Mouse (Mus musculus) embryonic facial prominence, embryonic 15.5 days (tissue): ENCODE measurements at regions not wholly inside any gene's neighbourhood (a gene's known extent, or its start where the extent isn't known, plus 50 kb on each side); places are given as distances from the start of the nearest gene placed in this dataset.

ENCODE experiments used
- ATAC-seq: fragments of 200-750 bp; cut with Nextera tagmentation; 2 replicates; pipeline ENCODE4 v1.8.0; 2017; ENCODE audit warnings: low read depth, moderate TSS enrichment; ENCODE audit not compliant: insufficient number of reproducible peaks, low FRiP score, low TSS enrichment
- H3K27ac ChIP-seq: fragments of 300-500 bp; sonication (generic); replicated peaks from 2 replicates; pipeline ENCODE4 v1.5.1; 2015; ENCODE audit warnings: mild to moderate bottlenecking, inconsistent platforms
- H3K27me3 ChIP-seq: fragments of 300-500 bp; sonication (generic); 2 replicates; pipeline ENCODE4 v1.6.1; 2015; ENCODE audit warnings: inconsistent platforms
- H3K36me3 ChIP-seq: fragments of 300-500 bp; sonication (generic); 2 replicates; pipeline ENCODE4 v1.6.1; 2015; ENCODE audit warnings: mild to moderate bottlenecking, inconsistent platforms
- H3K4me1 ChIP-seq: fragments of 300-500 bp; sonication (generic); 2 replicates; pipeline ENCODE4 v1.6.1; 2015; ENCODE audit warnings: inconsistent platforms
- H3K4me2 ChIP-seq: fragments of 300-500 bp; sonication (generic); replicated peaks from 2 replicates; pipeline ENCODE4 v1.6.1; 2015; ENCODE audit warnings: mild to moderate bottlenecking, inconsistent platforms
- H3K4me3 ChIP-seq: fragments of 300-500 bp; sonication (generic); replicated peaks from 2 replicates; pipeline ENCODE4 v1.5.1; 2015; ENCODE audit warnings: mild to moderate bottlenecking, inconsistent platforms
- H3K9ac ChIP-seq: fragments of 300-500 bp; sonication (generic); 2 replicates; pipeline ENCODE4 v1.6.1; 2015; ENCODE audit warnings: inconsistent platforms
- H3K9me3 ChIP-seq: fragments of 300-500 bp; sonication (generic); replicated peaks from 2 replicates; pipeline ENCODE4 v1.6.1; 2016; ENCODE audit warnings: inconsistent platforms
- WGBS: fragments of 180-500 bp; shearing (Covaris S2); methylation state at CpG from one replicate; pipeline ENCODE4 v1.1.7; 2015; 5-methylcytosine and 5-hydroxymethylcytosine counted together

DNA sequence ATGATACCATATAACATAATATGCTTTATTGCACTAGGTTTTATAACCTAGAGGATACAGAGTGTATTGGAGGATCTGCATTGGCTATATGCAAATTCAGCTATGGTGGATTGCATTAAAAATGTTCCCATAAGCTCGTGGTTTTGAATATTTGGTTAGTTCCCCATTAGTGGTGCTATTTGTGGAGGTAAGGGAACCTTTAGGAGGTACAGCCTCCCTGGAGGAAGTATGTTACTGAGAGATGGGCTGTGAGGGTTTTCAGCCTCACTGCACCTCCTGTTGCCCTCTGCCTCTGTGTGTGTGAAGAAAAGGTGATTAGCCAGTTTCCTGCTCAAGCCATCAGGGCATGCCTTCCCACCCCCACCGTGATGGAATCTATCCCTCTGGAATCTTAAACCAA lies 372.1 kb downstream of the Synb start:
- H3K4me3 ChIP-seq: no peak overlapping the region
- H3K9ac ChIP-seq: no peak overlapping the region
- H3K4me1 ChIP-seq: peaks cover 11% of the 10 kb centered on the region
- WGBS: 35% methylated on average over 2 of the region's 2 CpGs
- no peaks in the 10 kb centered on the region for H3K36me3 ChIP-seq
- ATAC-seq: no peak
- H3K27me3 ChIP-seq: no peaks in the 10 kb centered on the region
- H3K27ac ChIP-seq: no peak overlapping the region
- no peaks in the 10 kb centered on the region for H3K9me3 ChIP-seq
- H3K4me2 ChIP-seq: no peak overlapping the region

DNA sequence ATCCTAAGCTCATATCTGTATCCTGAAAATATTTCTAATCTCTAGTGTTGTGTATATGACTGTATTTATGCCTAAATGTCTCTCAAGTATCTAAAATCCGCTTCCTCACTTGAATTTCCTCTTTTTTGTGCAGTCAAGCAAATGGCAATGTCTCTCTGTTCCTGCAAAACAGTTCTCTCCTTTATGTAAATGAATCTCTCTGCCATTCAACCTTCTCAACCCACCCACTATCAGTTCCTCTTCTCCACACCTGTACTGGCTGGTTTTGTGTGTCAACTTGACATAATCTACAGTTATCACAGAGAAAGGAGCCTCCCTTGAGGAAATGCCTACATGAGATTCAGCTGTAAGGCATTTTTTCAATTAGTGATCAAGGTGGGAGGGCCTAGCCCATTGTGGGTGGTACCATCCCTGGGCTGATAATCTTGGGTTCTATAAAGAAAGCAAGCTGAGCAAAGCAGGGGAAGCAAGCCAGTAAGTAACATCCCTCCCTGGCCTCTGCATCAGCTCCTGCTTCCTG lies 375.5 kb downstream of the Synb start:
- no peak overlapping the region for H3K27ac ChIP-seq
- H3K4me1 ChIP-seq: peaks cover 11% of the 10 kb centered on the region
- WGBS: 74% methylated on average over 1 of the region's 1 CpGs
- no peak overlapping the region for H3K4me2 ChIP-seq
- no peak overlapping the region for H3K4me3 ChIP-seq
- H3K9ac ChIP-seq: no peak overlapping the region
- no peaks in the 10 kb centered on the region for H3K27me3 ChIP-seq
- H3K9me3 ChIP-seq: no peaks in the 10 kb centered on the region
- no peaks in the 10 kb centered on the region for H3K36me3 ChIP-seq
- ATAC-seq: no peak

DNA sequence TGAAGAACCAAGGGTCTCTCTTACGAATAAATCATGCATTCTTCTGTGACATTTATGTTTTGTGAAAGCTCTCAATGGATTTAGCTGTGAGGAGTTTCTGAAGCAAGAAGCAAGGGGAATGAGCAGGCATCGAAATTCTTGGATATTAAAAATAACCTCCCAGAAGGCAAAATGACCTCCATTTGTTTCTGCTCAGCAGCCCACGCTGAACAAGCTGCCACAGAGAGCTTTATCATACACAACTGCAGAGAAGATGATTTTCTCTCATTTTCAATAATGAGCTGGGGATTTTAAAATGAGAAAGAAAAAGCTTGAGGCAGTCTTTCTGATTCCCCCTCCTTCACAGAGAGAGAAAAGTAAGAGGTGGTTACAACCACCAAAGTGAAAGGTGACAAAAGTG lies 394.2 kb downstream of the Synb start:
- no peak overlapping the region for H3K9ac ChIP-seq
- H3K4me3 ChIP-seq: no peak overlapping the region
- H3K27me3 ChIP-seq: no peaks in the 10 kb centered on the region
- no peaks in the 10 kb centered on the region for H3K36me3 ChIP-seq
- ATAC-seq: no peak
- no peaks in the 10 kb centered on the region for H3K9me3 ChIP-seq
- no peak overlapping the region for H3K27ac ChIP-seq
- no peak overlapping the region for H3K4me2 ChIP-seq
- 56% methylated on average over 3 of the region's 3 CpGs for WGBS
- no peaks in the 10 kb centered on the region for H3K4me1 ChIP-seq

DNA sequence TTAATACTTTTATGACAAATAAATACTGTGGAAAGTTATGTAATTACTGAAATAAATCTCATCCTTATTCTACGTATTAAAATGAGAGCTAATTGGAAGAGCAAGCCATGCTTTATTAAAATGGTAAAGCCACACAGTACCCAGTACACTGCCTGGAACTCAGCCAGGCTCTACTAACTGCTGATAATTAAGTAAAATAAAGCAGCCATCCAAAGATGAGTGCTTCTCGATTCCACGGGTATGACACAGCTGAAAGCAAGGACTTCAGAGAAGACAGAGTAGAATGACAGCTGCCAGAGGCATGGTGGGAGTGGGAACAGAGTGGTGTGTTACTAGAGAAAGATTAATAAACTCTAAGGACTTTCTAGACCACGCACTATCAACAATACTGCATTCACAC lies 416.9 kb downstream of the Synb start:
- Histone ChIP-seq H3K4me3 (no peak overlapping the region), H3K9me3 (no peaks in the 10 kb centered on the region), H3K9ac (no peak overlapping the region), H3K4me2 (no peak overlapping the region), H3K27ac (no peak overlapping the region), H3K27me3 (no peaks in the 10 kb centered on the region), H3K36me3 (no peaks in the 10 kb centered on the region), H3K4me1 (no peaks in the 10 kb centered on the region)
- 60% methylated on average over 4 of the region's 4 CpGs for WGBS
- no peak for ATAC-seq

DNA sequence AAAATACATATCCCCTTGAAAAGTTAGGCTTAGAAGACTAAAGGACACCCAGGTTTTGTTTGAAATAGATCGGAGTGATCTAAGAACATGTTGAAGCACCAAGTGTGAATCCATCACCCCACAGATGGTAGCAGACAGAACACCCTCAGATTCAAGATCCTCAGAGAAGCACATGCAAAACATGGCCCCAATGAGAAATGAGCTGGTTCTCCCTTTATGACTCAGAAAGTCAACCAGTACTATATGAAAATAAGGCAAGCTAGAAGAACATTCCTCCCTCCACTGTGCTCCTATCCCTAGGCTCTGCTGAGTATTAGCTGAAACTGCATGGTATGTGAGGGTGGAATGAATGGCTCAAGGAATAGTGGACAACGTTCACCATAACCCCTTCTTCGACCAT lies 433.0 kb downstream of the Synb start:
- 95% methylated on average over 3 of the region's 3 CpGs for WGBS

DNA sequence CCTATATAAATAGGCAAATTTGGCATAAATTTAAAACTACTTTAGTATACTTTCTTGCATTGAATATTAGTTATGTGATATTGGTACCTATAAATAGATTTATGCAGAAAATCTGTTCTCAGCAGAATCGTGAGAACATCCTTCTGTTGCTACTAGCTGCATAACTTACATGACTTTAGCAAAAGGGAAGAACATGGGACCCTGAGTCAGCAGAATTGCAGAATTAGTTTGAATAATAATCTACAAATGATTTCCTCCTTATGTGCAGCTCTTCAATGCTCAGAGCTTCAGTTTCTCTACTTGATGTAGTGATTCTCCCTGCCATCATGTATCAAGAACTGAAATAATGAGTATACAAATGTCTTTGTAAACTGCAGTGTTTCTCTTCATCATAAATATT lies 436.2 kb downstream of the Synb start:
- Histone ChIP-seq H3K4me3 (no peak overlapping the region), H3K9ac (no peak overlapping the region), H3K27me3 (no peaks in the 10 kb centered on the region), H3K36me3 (no peaks in the 10 kb centered on the region), H3K4me1 (no peaks in the 10 kb centered on the region), H3K9me3 (no peaks in the 10 kb centered on the region), H3K4me2 (no peak overlapping the region), H3K27ac (no peak overlapping the region)
- WGBS: 63% methylated on average over 1 of the region's 1 CpGs
- no peak for ATAC-seq

More for the DNA sequence above, 433.0 kb downstream of the Synb start:
- H3K4me2 ChIP-seq: no peak overlapping the region
- H3K27ac ChIP-seq: no peak overlapping the region
- H3K4me3 ChIP-seq: no peak overlapping the region
- no peak for ATAC-seq
- H3K9ac ChIP-seq: no peak overlapping the region
- H3K4me1 ChIP-seq: no peaks in the 10 kb centered on the region
- no peaks in the 10 kb centered on the region for H3K9me3 ChIP-seq
- H3K36me3 ChIP-seq: no peaks in the 10 kb centered on the region
- H3K27me3 ChIP-seq: no peaks in the 10 kb centered on the region

DNA sequence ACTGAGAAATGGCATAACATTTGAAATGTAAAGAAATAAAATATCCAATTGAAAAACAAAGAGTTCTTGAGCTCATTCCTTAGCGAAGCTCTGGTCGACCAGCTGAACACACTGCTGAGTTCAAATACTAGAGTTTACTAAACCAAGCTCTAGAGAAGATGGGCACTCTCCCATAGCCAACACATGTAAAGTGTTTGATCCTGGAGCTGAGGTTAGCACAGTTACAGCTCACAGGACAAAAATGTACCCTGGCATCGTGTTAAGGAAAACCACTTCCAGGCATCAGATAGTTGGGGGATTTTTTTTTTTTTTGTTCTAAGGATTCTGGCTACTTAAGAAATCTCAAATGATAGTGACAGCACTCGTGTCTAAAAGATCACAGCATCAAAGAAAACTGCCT lies 445.6 kb downstream of the Synb start:
- no peaks in the 10 kb centered on the region for H3K36me3 ChIP-seq
- H3K9ac ChIP-seq: no peak overlapping the region
- no peak for ATAC-seq
- WGBS: 67% methylated on average over 4 of the region's 4 CpGs
- H3K4me2 ChIP-seq: no peak overlapping the region
- H3K27ac ChIP-seq: no peak overlapping the region
- no peak overlapping the region for H3K4me3 ChIP-seq
- H3K4me1 ChIP-seq: no peaks in the 10 kb centered on the region
- H3K27me3 ChIP-seq: no peaks in the 10 kb centered on the region
- H3K9me3 ChIP-seq: no peaks in the 10 kb centered on the region

DNA sequence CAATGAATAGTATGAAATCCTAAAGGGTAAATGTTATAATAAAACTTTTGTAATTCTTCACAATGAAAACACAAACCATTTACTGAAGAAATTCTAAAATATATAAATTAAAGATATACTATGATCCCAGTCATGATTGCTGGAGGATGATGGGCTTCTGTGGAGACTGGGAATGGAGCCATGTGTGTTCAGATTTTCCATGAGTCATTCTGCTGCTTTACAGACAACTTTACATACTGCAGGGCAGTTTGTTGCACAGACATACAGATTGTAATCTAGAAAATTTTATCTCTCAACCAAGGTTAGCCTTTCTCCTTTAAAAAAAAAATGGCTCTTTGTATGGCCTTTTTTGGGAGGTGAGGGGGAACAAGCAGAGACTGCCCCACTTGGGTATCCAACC lies 446.5 kb downstream of the Synb start:
- no peaks in the 10 kb centered on the region for H3K27me3 ChIP-seq
- ATAC-seq: no peak

DNA sequence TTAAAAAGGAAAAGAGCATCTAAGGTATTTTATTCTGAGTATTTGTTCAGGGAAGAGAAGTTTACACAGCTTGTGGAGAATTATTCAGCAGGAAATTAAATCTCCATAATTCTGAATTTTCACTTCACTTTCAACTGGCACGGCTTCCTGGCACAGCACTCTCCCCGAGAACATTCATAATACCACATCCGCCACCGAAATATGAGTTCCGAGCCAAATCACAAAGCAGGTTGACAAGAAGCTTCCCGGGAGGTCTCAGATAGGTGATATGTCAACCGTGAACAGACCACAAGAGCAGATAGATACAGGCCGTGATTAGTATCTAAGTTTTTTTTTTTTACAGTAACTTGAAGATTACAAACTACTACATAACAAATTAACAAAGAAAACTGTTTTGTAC lies 473.9 kb downstream of the Synb start:
- Histone ChIP-seq H3K27me3 (no peaks in the 10 kb centered on the region), H3K27ac (no peak overlapping the region), H3K36me3 (no peaks in the 10 kb centered on the region), H3K9ac (no peak overlapping the region), H3K4me3 (no peak overlapping the region), H3K4me1 (no peaks in the 10 kb centered on the region), H3K4me2 (no peak overlapping the region), H3K9me3 (no peaks in the 10 kb centered on the region)
- no peak for ATAC-seq
- 72% methylated on average over 8 of the region's 8 CpGs for WGBS

More for the DNA sequence above, 446.5 kb downstream of the Synb start:
- Histone ChIP-seq H3K36me3 (no peaks in the 10 kb centered on the region), H3K27ac (no peak overlapping the region), H3K9me3 (no peaks in the 10 kb centered on the region), H3K9ac (no peak overlapping the region), H3K4me1 (no peaks in the 10 kb centered on the region), H3K4me2 (no peak overlapping the region), H3K4me3 (no peak overlapping the region)

DNA sequence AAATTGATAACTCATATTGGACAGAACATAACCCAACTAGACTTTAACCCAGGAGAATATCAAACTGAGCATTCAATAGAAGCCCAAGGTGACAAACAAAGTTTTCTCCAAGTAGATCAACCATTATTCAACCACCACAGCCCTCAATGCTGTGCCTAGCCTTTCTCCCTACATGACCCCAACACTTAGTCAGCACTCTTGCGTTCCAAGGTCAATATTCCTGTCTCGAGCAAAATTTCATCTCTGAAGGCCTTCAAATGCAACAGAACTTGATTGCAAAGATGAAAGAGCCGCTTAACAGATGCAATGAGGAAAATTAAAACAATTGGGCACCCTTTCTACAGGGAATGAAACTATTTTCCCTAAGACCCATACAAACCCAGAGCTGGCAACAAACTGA lies 485.1 kb downstream of the Synb start:
- no peaks in the 10 kb centered on the region for H3K27me3 ChIP-seq
- no peaks in the 10 kb centered on the region for H3K4me1 ChIP-seq
- no peak overlapping the region for H3K27ac ChIP-seq
- H3K9ac ChIP-seq: no peak overlapping the region
- WGBS: 87% methylated on average over 3 of the region's 3 CpGs
- H3K4me3 ChIP-seq: no peak overlapping the region
- no peaks in the 10 kb centered on the region for H3K36me3 ChIP-seq
- no peak overlapping the region for H3K4me2 ChIP-seq
- H3K9me3 ChIP-seq: no peaks in the 10 kb centered on the region
- no peak for ATAC-seq

DNA sequence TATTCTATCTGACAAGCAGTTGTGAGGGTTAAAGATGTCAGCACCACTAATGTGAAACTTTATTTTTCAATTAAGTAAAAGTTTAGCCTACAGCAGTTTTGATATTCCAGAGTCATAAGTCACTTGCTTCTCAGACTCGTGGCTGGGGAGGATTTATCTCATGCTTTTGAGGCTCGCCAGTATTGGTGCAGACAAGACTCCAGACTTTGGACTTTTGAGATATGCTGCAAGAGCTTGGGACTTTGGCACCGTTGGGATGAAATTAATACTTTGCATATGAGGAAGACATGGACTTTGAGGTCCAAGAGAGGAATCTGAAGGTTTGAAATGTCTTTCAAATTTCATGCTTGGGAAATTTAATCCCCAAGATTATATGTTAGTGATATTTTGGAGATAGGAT lies 486.2 kb downstream of the Synb start:
- H3K9me3 ChIP-seq: no peaks in the 10 kb centered on the region
- H3K4me1 ChIP-seq: no peaks in the 10 kb centered on the region
- no peak overlapping the region for H3K4me2 ChIP-seq
- 46% methylated on average over 3 of the region's 3 CpGs for WGBS
- H3K36me3 ChIP-seq: no peaks in the 10 kb centered on the region
- no peak overlapping the region for H3K27ac ChIP-seq
- H3K4me3 ChIP-seq: no peak overlapping the region
- H3K27me3 ChIP-seq: no peaks in the 10 kb centered on the region
- H3K9ac ChIP-seq: no peak overlapping the region
- ATAC-seq: no peak

DNA sequence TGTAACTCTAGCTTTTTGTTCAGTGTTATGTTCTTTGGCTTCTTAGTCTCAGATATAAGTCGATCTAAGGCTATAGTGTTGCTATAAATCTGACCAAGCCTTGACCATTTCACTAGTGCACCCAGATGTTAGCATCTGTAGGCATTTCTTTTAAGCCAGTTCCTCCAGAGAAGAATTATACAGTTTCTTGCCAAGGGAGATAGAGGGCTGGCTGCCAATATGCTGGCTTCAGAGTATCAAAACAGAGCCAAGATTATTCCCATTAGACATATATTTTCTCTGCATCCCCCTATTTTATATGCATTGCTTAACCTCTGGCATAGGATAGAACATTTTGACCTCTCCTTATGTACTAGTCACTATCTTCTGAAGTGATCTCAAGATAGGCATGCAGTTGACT lies 487.5 kb downstream of the Synb start:
- H3K36me3 ChIP-seq: no peaks in the 10 kb centered on the region
- WGBS: 68% methylated on average over 1 of the region's 1 CpGs
- ATAC-seq: no peak

More for the DNA sequence above, 487.5 kb downstream of the Synb start:
- H3K9me3 ChIP-seq: no peaks in the 10 kb centered on the region
- H3K9ac ChIP-seq: no peak overlapping the region
- H3K4me1 ChIP-seq: no peaks in the 10 kb centered on the region
- no peak overlapping the region for H3K4me3 ChIP-seq
- H3K27me3 ChIP-seq: no peaks in the 10 kb centered on the region
- H3K27ac ChIP-seq: no peak overlapping the region
- no peak overlapping the region for H3K4me2 ChIP-seq
